Mouse (Mus musculus): Measurements from ENCODE around the gene Ppat. TPM values are rescaled to one million over a fixed set of nuclear protein-coding genes. Genes with fewer than 3 reads are reported as not detected.
"Not testable (repeated sequence)": the region's sequence is repeated elsewhere in the genome, so short reads cannot be mapped to it uniquely, and the experiment has no call there.

Ppat gene
- polyA plus RNA-seq, 1 experiment, result 5.4 TPM

DNA sequence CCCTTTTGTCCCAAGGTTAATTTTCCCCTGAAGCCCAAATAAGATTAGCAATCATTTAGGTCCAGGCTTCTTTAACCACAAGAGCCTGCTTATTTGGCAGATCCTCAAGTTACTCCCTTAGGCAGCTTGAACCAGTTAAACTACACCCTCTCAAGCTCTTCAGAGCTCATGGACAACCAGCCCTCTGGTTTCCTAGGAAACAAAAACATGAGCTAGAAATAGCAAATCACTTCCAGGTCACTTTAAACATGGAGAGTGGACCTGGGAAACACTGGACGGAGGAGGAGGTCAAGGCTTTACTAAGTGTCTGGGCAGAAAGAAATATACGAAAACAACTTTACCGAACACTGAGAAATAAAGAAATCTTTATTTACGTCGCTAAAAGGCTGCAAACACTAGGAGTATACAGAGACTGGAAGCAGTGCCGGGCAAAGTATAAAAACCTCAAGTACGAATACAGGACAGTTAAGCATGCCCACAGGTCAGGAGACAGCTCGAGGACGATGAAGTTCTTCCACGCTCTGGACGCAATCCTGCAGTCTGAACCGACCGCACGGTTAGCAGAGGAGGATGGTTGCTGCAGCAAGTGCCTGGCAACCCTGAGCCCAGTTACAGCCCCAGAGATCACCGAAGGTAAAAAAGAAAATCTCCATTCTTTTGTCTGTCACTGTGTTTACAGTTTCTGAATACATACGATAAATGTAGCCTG lies 23.1 kb downstream of the Ppat start:
- no peak overlapping the region for H3K27ac ChIP-seq (ENCODE audit: insufficient read depth, low read depth, low read length)
- peaks cover 13% of the 10 kb centered on the region for H3K4me1 ChIP-seq (ENCODE audit: control insufficient read depth, insufficient read depth, low read length)
- no peak for TF ChIP-seq POLR2A (IDR thresholded peaks at IDR 0.05; ENCODE audit: borderline replicate concordance, low read depth, low read length)
- TF ChIP-seq CTCF (IDR thresholded peaks at IDR 0.05; ENCODE audit: low read depth, low read length), result no peak
- no peak overlapping the region for H3K4me3 ChIP-seq (ENCODE audit: insufficient read depth, low read length)

DNA sequence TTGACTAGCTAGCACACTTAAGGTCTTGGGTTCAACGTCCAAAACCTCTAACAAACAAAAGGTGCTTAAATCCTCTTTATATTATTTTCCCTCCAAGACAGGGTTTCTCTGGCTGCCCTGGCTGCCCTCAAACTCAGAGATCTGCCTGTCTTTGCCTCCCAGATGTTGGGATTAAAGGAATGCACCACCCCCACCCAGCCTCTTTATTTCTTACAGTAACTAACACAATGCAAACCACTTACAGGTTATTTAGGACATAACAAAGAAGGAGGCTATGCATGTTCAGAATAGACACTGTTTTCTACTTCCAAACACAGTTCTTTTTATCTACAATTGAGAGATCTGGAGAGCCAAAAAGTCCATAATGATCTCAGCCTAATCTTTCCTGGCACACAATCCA lies 27.1 kb downstream of the Ppat start:
- TF ChIP-seq CTCF (IDR thresholded peaks at IDR 0.05; ENCODE audit: low read depth, low read length), result no peak
- TF ChIP-seq POLR2A (IDR thresholded peaks at IDR 0.05; ENCODE audit: borderline replicate concordance, low read depth, low read length), result no peak
- Histone ChIP-seq H3K4me3 (ENCODE audit: insufficient read depth, low read length) (no peak overlapping the region), H3K4me1 (ENCODE audit: control insufficient read depth, insufficient read depth, low read length) (peaks cover 6% of the 10 kb centered on the region), H3K27ac (ENCODE audit: insufficient read depth, low read depth, low read length) (no peak overlapping the region)

DNA sequence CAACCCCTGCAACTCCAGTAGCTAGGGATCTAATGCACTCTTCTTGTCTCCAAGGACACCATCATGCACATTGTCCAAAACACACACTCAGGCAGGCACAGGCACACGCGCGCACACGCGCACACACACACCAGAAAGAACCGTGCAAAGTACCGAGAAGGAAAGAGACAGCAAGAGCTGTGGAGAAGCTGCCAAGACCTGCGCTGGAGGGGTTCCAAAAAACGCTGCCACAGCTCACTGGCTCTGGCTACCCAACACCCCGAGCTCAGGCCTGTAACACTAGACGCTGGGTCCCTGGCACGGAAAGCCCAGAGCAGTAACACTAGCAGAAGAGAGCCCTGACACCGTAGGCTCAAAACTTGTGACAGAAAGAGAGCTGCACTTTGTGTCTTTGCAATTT lies 27.9 kb downstream of the Ppat start:
- TF ChIP-seq CTCF (IDR thresholded peaks at IDR 0.05; ENCODE audit: low read depth, low read length) (no peak), POLR2A (IDR thresholded peaks at IDR 0.05; ENCODE audit: borderline replicate concordance, low read depth, low read length) (no peak)
- no peak overlapping the region for H3K4me3 ChIP-seq (ENCODE audit: insufficient read depth, low read length)
- peaks cover 4% of the 10 kb centered on the region for H3K4me1 ChIP-seq (ENCODE audit: control insufficient read depth, insufficient read depth, low read length)
- H3K27ac ChIP-seq (ENCODE audit: insufficient read depth, low read depth, low read length), result no peak overlapping the region

DNA sequence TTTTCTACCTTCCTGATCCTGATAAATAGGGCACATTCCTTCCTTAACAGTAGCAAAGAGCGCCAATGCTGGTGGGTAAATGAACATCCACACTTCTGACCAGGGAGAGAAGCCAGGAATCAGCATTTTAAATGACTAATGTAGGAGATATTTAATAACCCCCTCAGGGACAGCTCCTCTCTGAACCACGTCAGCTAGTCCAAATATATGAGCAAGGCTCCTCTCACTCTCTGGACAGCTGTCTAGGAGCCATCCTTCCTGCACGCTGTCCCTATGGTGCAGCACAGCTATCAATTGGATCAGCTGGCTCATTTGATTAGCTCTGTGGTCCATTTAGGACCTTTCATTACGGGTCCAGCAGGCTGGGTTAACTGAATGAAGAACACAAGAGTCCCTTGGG lies 28.5 kb downstream of the Ppat start:
- Histone ChIP-seq H3K4me1 (ENCODE audit: control insufficient read depth, insufficient read depth, low read length) (no peaks in the 10 kb centered on the region), H3K4me3 (ENCODE audit: insufficient read depth, low read length) (no peak overlapping the region), H3K27ac (ENCODE audit: insufficient read depth, low read depth, low read length) (no peak overlapping the region)
- TF ChIP-seq CTCF (IDR thresholded peaks at IDR 0.05; ENCODE audit: low read depth, low read length) (no peak), POLR2A (IDR thresholded peaks at IDR 0.05; ENCODE audit: borderline replicate concordance, low read depth, low read length) (no peak)

DNA sequence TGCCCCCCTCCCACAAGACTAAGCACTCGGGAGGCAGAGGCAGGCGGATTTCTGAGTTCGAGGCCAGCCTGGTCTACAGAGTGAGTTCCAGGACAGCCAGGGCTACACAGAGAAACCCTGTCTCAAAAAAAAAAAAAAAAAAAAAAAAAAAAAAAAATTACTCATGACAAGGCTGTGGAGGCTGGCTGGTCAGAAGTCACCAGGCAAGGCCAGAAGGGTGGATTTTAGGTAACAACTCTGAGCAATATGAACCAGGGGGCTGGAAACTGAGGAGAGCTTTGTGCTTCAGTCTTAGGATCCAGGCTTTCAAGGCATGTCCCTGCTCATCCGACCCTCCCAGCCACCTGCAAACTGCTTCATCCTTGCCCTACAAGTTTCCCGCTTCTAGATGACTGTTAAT lies 38.9 kb downstream of the Ppat start:
- H3K4me3 ChIP-seq (ENCODE audit: insufficient read depth, low read length); H3K4me1 ChIP-seq (ENCODE audit: control insufficient read depth, insufficient read depth, low read length); H3K27ac ChIP-seq (ENCODE audit: insufficient read depth, low read depth, low read length): not testable (repeated sequence)

DNA sequence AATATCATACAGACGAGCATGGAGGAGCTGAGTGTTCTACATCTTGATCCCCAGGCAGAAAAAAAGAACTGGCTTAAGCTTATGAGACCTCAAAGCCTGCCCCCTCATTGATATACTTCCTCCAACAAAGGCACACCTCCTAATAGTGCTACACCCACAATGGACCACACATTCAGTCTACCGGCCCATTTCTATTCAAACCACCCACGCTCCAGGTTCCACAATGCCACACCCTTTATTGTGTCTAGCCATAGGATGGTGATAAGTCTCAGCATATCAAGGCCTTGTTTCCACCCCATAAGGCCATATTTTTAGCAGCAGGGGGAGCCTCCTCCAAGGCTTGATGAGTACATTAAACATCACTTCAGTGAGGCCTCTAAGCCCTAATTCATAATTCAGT lies 40.6 kb downstream of the Ppat start:
- no peak for TF ChIP-seq POLR2A (IDR thresholded peaks at IDR 0.05; ENCODE audit: borderline replicate concordance, low read depth, low read length)
- no peak for TF ChIP-seq CTCF (IDR thresholded peaks at IDR 0.05; ENCODE audit: low read depth, low read length)
- no peak overlapping the region for H3K4me3 ChIP-seq (ENCODE audit: insufficient read depth, low read length)
- H3K27ac ChIP-seq (ENCODE audit: insufficient read depth, low read depth, low read length), result no peak overlapping the region
- H3K4me1 ChIP-seq (ENCODE audit: control insufficient read depth, insufficient read depth, low read length), result peaks cover 10% of the 10 kb centered on the region

DNA sequence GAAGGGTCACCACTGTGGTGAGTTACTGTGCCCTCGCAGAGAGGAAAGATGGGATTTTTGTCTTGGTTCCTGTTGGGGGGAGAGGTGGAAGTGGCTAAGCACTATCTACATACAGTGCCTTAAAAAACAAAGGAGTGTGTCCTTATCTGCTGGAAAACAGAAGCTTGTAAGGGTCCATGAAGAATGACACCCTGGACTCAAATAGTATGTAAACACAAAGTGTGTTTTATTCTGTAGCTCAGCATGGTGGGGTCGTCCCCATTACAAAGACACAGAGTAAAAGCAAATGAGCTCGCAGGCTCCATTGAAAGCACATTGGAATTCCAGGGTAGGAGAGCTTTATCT lies 45.3 kb downstream of the Ppat start:
- TF ChIP-seq CTCF (IDR thresholded peaks at IDR 0.05; ENCODE audit: low read depth, low read length) (no peak), POLR2A (IDR thresholded peaks at IDR 0.05; ENCODE audit: borderline replicate concordance, low read depth, low read length) (no peak)
- Histone ChIP-seq H3K4me1 (ENCODE audit: control insufficient read depth, insufficient read depth, low read length) (peaks cover 8% of the 10 kb centered on the region), H3K27ac (ENCODE audit: insufficient read depth, low read depth, low read length) (peak overlapping the region; percentile 80), H3K4me3 (ENCODE audit: insufficient read depth, low read length) (peak overlapping the region; percentile 91)

DNA sequence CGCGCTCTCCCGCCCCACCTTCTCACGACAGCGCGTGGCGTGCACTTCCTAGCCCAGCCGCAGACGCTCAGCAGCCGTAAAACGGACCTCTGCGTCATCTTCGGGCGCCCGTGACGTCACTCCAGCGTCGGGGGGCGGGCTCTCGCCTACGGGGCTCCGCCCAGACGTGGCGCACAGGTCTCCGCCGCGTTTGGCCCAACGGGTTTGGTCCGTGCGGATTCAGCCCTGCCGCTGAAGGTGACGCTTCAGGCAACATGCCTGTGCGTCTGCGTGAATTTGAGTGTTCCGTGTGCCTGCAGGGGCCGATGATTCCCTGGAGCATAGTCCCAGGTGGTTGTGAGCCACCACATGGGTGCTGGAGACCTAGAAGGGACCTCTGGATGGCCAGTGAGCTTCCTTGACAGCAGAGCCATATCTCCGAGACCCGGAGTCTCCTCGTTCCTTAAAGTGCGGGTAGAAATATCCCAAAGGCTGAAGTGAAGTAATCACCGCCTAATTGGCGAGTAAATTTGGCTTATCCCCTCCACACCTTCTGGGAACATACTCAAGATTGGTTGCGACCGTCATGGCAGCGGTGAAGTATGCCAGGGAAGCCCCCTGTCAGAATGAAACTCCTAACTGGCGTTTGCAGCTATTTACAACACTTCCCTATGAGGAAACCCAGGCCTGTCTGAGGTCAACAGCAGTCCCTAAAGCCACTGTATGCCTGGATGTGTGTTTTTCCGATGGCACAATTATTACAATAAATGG lies 45.8 kb downstream of the Ppat start, which contains the start of gene Aasdh:
Aasdh (minus strand) TSS at position 110 of the 750 bp plus-strand sequence.
- TF ChIP-seq POLR2A (IDR thresholded peaks at IDR 0.05; ENCODE audit: borderline replicate concordance, low read depth, low read length), result no peak
- no peak for TF ChIP-seq CTCF (IDR thresholded peaks at IDR 0.05; ENCODE audit: low read depth, low read length)
- peak within 1 kb of the TSS; percentile 91 for H3K4me3 ChIP-seq (ENCODE audit: insufficient read depth, low read length)
- H3K4me1 ChIP-seq (ENCODE audit: control insufficient read depth, insufficient read depth, low read length), result peaks cover 7% of the 10 kb centered on the region; the same call in 1 of the 2 replicates
- H3K27ac ChIP-seq (ENCODE audit: insufficient read depth, low read depth, low read length), result peak within 1 kb of the TSS; percentile 80

DNA sequence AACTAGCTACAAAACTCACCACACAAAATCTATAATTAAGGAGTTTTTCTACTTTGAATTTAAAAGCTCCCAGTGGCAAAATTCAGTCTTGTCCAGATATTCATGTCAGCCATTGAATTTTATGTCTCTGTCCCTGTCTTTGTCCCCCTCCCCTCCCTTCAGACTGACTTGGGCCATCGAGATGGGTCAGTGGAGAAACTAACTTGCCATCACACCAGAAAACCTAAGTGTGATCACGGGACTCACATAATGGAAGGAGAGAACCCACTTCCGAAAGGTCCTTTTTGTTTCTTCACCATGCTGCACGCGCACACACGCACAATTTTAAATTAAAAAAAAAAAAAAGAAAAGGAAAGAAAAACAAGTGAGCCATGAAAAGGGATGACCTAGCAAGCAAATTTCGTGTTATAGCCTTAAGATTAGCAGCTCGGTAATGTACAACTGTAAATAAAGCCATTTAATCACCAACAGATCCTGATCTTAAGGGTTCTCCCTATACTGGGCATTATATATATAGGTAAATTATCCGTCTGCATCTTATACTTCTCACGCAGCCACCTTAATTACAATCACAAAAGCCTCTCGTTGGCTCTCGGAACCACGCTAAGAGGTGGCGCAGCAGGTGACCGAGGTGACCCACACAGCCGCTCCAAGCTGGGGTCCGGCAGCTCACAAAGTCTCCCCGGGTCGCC lies 46.5 kb downstream of the Ppat start:
- Histone ChIP-seq H3K4me3 (ENCODE audit: insufficient read depth, low read length) (peak overlapping the region; percentile 91), H3K27ac (ENCODE audit: insufficient read depth, low read depth, low read length) (peak overlapping the region; percentile 74), H3K4me1 (ENCODE audit: control insufficient read depth, insufficient read depth, low read length) (peaks cover 7% of the 10 kb centered on the region; the same call in 1 of the 2 replicates)
- no peak for TF ChIP-seq CTCF (IDR thresholded peaks at IDR 0.05; ENCODE audit: low read depth, low read length)
- TF ChIP-seq POLR2A (IDR thresholded peaks at IDR 0.05; ENCODE audit: borderline replicate concordance, low read depth, low read length), result no peak

DNA sequence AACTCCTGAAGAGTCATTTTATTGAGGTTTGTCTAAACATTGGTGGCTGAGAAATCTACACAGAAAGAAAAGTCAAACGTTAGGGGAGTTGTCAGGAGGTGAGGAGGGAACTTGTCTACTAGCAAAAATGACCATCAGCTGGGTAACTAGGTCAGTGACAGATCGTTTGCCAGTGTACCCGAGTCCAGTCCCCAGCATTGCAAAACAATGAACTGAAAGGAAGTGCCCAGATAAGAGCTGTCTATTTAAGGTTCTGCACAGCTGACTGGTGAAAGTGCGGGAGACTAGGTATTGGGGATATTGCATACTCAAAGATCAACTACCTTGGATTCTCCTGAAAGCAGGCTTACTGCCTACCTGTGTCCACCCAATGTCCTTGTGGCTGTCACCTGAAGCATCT lies 49.2 kb downstream of the Ppat start:
- Histone ChIP-seq H3K4me3 (ENCODE audit: insufficient read depth, low read length) (no peak overlapping the region), H3K27ac (ENCODE audit: insufficient read depth, low read depth, low read length) (no peak overlapping the region), H3K4me1 (ENCODE audit: control insufficient read depth, insufficient read depth, low read length) (peaks cover 7% of the 10 kb centered on the region; the same call in 1 of the 2 replicates)
- TF ChIP-seq POLR2A (IDR thresholded peaks at IDR 0.05; ENCODE audit: borderline replicate concordance, low read depth, low read length) (no peak), CTCF (IDR thresholded peaks at IDR 0.05; ENCODE audit: low read depth, low read length) (no peak)

Data from bone marrow macrophage, adult 2 months (primary cell).